14 mouse cellular contexts compared by ENCODE assay signal in genomic region chr16:30875235-30875829, GRCm38 (mm10).
DNase-seq lines count a peak whose midpoint lies in the region; ATAC-seq lines count a peak whose summit lies in the region.
"Had no signal": no experiment of that assay in that cellular context is flagged by ENCODE, and none has a peak within 500 bp of the region (broad histone marks: within the 10 kb centered on the region; RNA-seq: fewer than 3 reads in every experiment).

No protein-coding gene starts in this region.

- H3K27ac ChIP-seq in heart, embryonic 10.5 days: 0 out of 2 replicates have a peak overlapping the region, but pooled peaks have one; percentile 22
- H3K27ac ChIP-seq in heart, embryonic 11.5 days (ENCODE audit: low read depth, low read length): no peak overlapping the region
- H3K27ac ChIP-seq in midbrain, embryonic 14.5 days (replicated peaks; ENCODE audit: low read depth, low read length): no peak overlapping the region
- H3K27ac ChIP-seq in midbrain, embryonic 13.5 days: no peak overlapping the region
- H3K27ac ChIP-seq in neural tube, embryonic 15.5 days (replicated peaks): 0 out of 2 replicates have a peak overlapping the region, but pooled peaks have one; percentile 7
- H3K27ac ChIP-seq: embryonic facial prominence, embryonic 15.5 days; layer of hippocampus, adult 2 months; limb, embryonic 13.5 days had no signal

- H3K4me2 ChIP-seq in heart, embryonic 11.5 days: no peak overlapping the region
- no peak overlapping the region for H3K4me2 ChIP-seq in midbrain, embryonic 14.5 days (ENCODE audit: low read length)
- no peak overlapping the region for H3K4me2 ChIP-seq in midbrain, embryonic 13.5 days (replicated peaks)
- H3K4me2 ChIP-seq in neural tube, embryonic 15.5 days: no peak overlapping the region
- H3K4me2 ChIP-seq: embryonic facial prominence, embryonic 15.5 days; limb, embryonic 13.5 days had no signal

- no peak for DNase-seq in heart, embryonic 10.5 days (ENCODE audit: low spot score)
- peak; percentile 7 for DNase-seq in midbrain, embryonic 14.5 days
- DNase-seq in kidney, postnatal 10 days: peak; percentile 53
- DNase-seq in gastrocnemius, postnatal 14 days: no peak
- DNase-seq: cerebellum, adult 8-10 months; heart, postnatal 36 days had no signal

- H3K9ac ChIP-seq in heart, embryonic 11.5 days (ENCODE audit: low read depth, low read length): no peak overlapping the region
- no peak overlapping the region for H3K9ac ChIP-seq in midbrain, embryonic 14.5 days (replicated peaks; ENCODE audit: low read length)
- H3K9ac ChIP-seq in midbrain, embryonic 13.5 days (replicated peaks): no peak overlapping the region
- no peak overlapping the region for H3K9ac ChIP-seq in neural tube, embryonic 15.5 days (replicated peaks)
- H3K9ac ChIP-seq: embryonic facial prominence, embryonic 15.5 days; limb, embryonic 13.5 days had no signal

- no peaks in the 10 kb centered on the region for H3K27me3 ChIP-seq in heart, embryonic 10.5 days (ENCODE audit: insufficient read depth, poor library complexity, severe bottlenecking)
- H3K27me3 ChIP-seq in heart, embryonic 11.5 days (ENCODE audit: control insufficient read depth, insufficient read depth, low read length): no peaks in the 10 kb centered on the region
- no peaks in the 10 kb centered on the region for H3K27me3 ChIP-seq in midbrain, embryonic 14.5 days (ENCODE audit: control insufficient read depth, insufficient read depth, low read length)
- H3K27me3 ChIP-seq in midbrain, embryonic 13.5 days: no peaks in the 10 kb centered on the region
- H3K27me3 ChIP-seq in neural tube, embryonic 15.5 days (replicated peaks): no peaks in the 10 kb centered on the region
- H3K27me3 ChIP-seq: embryonic facial prominence, embryonic 15.5 days had no signal

- no peaks in the 10 kb centered on the region for H3K9me3 ChIP-seq in heart, embryonic 10.5 days
- no peaks in the 10 kb centered on the region for H3K9me3 ChIP-seq in heart, embryonic 11.5 days (replicated peaks; ENCODE audit: control insufficient read depth, low read length)
- no peaks in the 10 kb centered on the region for H3K9me3 ChIP-seq in midbrain, embryonic 14.5 days (ENCODE audit: control insufficient read depth, low read length)
- no peaks in the 10 kb centered on the region for H3K9me3 ChIP-seq in midbrain, embryonic 13.5 days
- no peaks in the 10 kb centered on the region for H3K9me3 ChIP-seq in neural tube, embryonic 15.5 days (replicated peaks)
- H3K9me3 ChIP-seq: embryonic facial prominence, embryonic 15.5 days; limb, embryonic 13.5 days had no signal

- H3K4me3 ChIP-seq in heart, embryonic 10.5 days: no peak overlapping the region
- H3K4me3 ChIP-seq in heart, embryonic 11.5 days (ENCODE audit: low read depth, low read length): no peak overlapping the region
- no peak overlapping the region for H3K4me3 ChIP-seq in midbrain, embryonic 14.5 days (replicated peaks; ENCODE audit: low read depth, low read length)
- H3K4me3 ChIP-seq in midbrain, embryonic 13.5 days (replicated peaks): no peak overlapping the region
- no peak overlapping the region for H3K4me3 ChIP-seq in neural tube, embryonic 15.5 days (replicated peaks)
- H3K4me3 ChIP-seq: embryonic facial prominence, embryonic 15.5 days; layer of hippocampus, adult 2 months; limb, embryonic 13.5 days had no signal

- H3K36me3 ChIP-seq in heart, embryonic 10.5 days: no peaks in the 10 kb centered on the region
- no peaks in the 10 kb centered on the region for H3K36me3 ChIP-seq in heart, embryonic 11.5 days (ENCODE audit: control insufficient read depth, insufficient read depth, low read length)
- H3K36me3 ChIP-seq in midbrain, embryonic 14.5 days (ENCODE audit: control insufficient read depth, insufficient read depth, low read length): no peaks in the 10 kb centered on the region
- no peaks in the 10 kb centered on the region for H3K36me3 ChIP-seq in midbrain, embryonic 13.5 days
- no peaks in the 10 kb centered on the region for H3K36me3 ChIP-seq in neural tube, embryonic 15.5 days
- H3K36me3 ChIP-seq: embryonic facial prominence, embryonic 15.5 days; limb, embryonic 13.5 days had no signal

- peaks cover 35% of the 10 kb centered on the region for H3K4me1 ChIP-seq in heart, embryonic 10.5 days
- H3K4me1 ChIP-seq in heart, embryonic 11.5 days (ENCODE audit: control insufficient read depth, insufficient read depth, low read length): peaks cover 14% of the 10 kb centered on the region
- 0 out of 2 replicates have a peak, but pooled peaks cover 8% of the 10 kb centered on the region for H3K4me1 ChIP-seq in midbrain, embryonic 14.5 days (ENCODE audit: control insufficient read depth, insufficient read depth, low read length)
- H3K4me1 ChIP-seq in midbrain, embryonic 13.5 days (replicated peaks): peaks cover 14% of the 10 kb centered on the region; the same call in 1 of the 2 replicates
- peaks cover 25% of the 10 kb centered on the region for H3K4me1 ChIP-seq in neural tube, embryonic 15.5 days

- ATAC-seq in heart, embryonic 11.5 days (replicated peaks; ENCODE audit: insufficient number of reproducible peaks, low FRiP score, low TSS enrichment): no peak
- ATAC-seq in midbrain, embryonic 14.5 days (ENCODE audit: low FRiP score, low TSS enrichment): no peak
- no peak for ATAC-seq in midbrain, embryonic 13.5 days
- peak; percentile 65 for ATAC-seq in neural tube, embryonic 15.5 days (ENCODE audit: low FRiP score)
- no peak for ATAC-seq in granulocyte monocyte progenitor cell, adult 5-6 weeks (replicated peaks; ENCODE audit: poor library complexity, severe bottlenecking)
- ATAC-seq: forebrain, embryonic 16.5 days had no signal

- WGBS in heart, embryonic 10.5 days: 73% methylated on average over 7 of the region's 7 CpGs
- WGBS in heart, embryonic 11.5 days (ENCODE audit: insufficient replicate concordance): 72% methylated on average over 7 of the region's 7 CpGs
- 81% methylated on average over 7 of the region's 7 CpGs for WGBS in midbrain, embryonic 14.5 days
- 74% methylated on average over 7 of the region's 7 CpGs for WGBS in midbrain, embryonic 13.5 days
- 30% methylated on average over 7 of the region's 7 CpGs for WGBS in neural tube, embryonic 15.5 days

- intact Hi-C loops in gastrocnemius, postnatal 14 days (cut with DNase I; ENCODE audit: low total_unique reads): loop anchor here (10.0 kb wide), 1 partner anchor 281 kb away; the partner anchor contains the start of gene Fam43a

Comparison
In these comparisons a context has a peak if more than half of its experiments do, and no peak if none do; other contexts are left out.
1. H3K27ac ChIP-seq: peak in heart, embryonic 10.5 days (single experiment) and neural tube, embryonic 15.5 days (single experiment); none in heart, embryonic 11.5 days (single experiment), midbrain, embryonic 14.5 days (single experiment) and midbrain, embryonic 13.5 days (single experiment).
2. DNase-seq: peak in midbrain, embryonic 14.5 days (single experiment) and kidney, postnatal 10 days (single experiment); none in heart, embryonic 10.5 days (single experiment) and gastrocnemius, postnatal 14 days (single experiment).